Mouse (Mus musculus): ENCODE results near the gene Ube2g2.

DNA sequence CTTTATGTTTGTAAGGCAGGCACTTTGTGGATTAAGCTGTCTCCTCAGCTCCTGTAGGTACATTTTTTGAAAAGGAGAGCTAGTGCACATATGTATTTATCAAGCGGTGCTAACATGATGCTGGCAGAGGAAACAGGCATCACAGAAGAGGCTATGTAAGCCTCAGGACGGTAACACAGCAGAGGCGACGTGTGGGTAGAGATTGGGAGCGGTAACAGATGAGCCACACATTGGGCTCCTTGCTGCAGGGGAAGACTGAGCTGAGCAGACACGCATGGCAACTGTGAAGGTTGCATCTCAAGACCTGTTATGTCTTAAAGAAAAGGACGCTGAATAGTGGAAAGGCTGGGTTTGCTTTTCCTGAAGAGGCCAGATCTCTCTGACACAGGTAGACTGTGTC, 60.9 kb downstream of the Ube2g2 start:
- TF ChIP-seq ZNF384 (IDR thresholded peaks at IDR 0.05; ENCODE audit: low read depth, low read length) (no peak), POLR2A (IDR thresholded peaks at IDR 0.05; ENCODE audit: low read depth, low read length) (no peak), GABPA (IDR thresholded peaks at IDR 0.05; ENCODE audit: insufficient replicate concordance, low read depth, low read length) (no peak)

All from CH12.LX (cell line).